ENCODE assay signal across 8 mouse cellular contexts in the genomic region with DNA sequence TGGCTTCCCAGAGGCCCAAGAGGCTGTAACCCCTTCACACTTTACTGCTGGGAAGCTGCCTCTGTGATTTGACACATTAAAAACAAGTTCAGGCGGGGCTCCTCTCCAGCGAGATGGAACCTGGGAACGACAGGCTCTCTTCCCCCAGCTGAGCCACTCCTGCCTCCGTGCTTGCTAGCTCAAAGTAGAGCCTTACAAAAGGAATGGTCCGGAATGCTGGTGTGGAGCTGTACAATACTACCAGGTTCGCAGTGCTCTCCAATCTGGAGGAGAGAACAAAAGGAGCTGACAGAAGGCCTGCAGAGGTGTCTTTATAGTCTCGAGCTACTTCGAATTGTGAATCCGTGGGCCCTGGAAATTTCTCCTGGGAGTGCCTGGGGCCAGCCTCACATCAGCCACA.
DNase-seq lines count a peak whose midpoint lies in the region; ATAC-seq and TF ChIP-seq lines count a peak whose summit lies in the region.
"Had no signal": no experiment of that assay in that cellular context is flagged by ENCODE, and none has a peak within 500 bp of the region (broad histone marks: within the 10 kb centered on the region; RNA-seq: fewer than 3 reads in every experiment).

No protein-coding gene starts in this region.

- no peak for DNase-seq in lung, postnatal 25 days (ENCODE audit: low spot score)
- DNase-seq in forebrain, embryonic 10.5 days (ENCODE audit: extremely low spot score, low spot score) = no peak
- DNase-seq in hindbrain, postnatal 0 days (ENCODE audit: low spot score) = peak; percentile 42
- DNase-seq in thymus, postnatal 10 days (ENCODE audit: low spot score in 2 of 2) = no peak

- peaks cover 3% of the 10 kb centered on the region for H3K4me1 ChIP-seq in lung, embryonic 15.5 days
- peaks cover 13% of the 10 kb centered on the region for H3K4me1 ChIP-seq in forebrain, embryonic 10.5 days
- peaks cover 7% of the 10 kb centered on the region; the same call in 1 of the 2 replicates for H3K4me1 ChIP-seq in hindbrain, postnatal 0 days (ENCODE audit: insufficient read depth, low read length)
- 0 out of 2 replicates have a peak, but pooled peaks cover 3% of the 10 kb centered on the region for H3K4me1 ChIP-seq in neural tube, embryonic 14.5 days (ENCODE audit: control insufficient read depth, insufficient read depth, low read length)

- 0 out of 2 replicates have a peak, but pooled peaks have one; percentile 20 for ATAC-seq in lung, embryonic 15.5 days (ENCODE audit: borderline replicate concordance, extremely low read depth, low FRiP score, low TSS enrichment)
- ATAC-seq in hindbrain, postnatal 0 days = peak; percentile 36; the same call in 1 of the 2 replicates
- peak; percentile 47 for ATAC-seq in neural tube, embryonic 14.5 days (ENCODE audit: low read depth)
- ATAC-seq in erythroid progenitor cell, adult 5-6 weeks (replicated peaks; ENCODE audit: low FRiP score, poor library complexity, severe bottlenecking) = no peak

- 0 out of 2 replicates have a peak overlapping the region, but pooled peaks have one; percentile 5 for H3K4me3 ChIP-seq in lung, embryonic 15.5 days
- peak overlapping the region; percentile 45 for H3K4me3 ChIP-seq in forebrain, embryonic 10.5 days
- peak overlapping the region; percentile 26; the same call in 1 of the 2 replicates for H3K4me3 ChIP-seq in hindbrain, postnatal 0 days (ENCODE audit: low read length)
- peak overlapping the region; percentile 25; the same call in 1 of the 2 replicates for H3K4me3 ChIP-seq in neural tube, embryonic 14.5 days (ENCODE audit: low read depth, low read length)

- no peak overlapping the region for H3K27ac ChIP-seq in lung, embryonic 15.5 days
- H3K27ac ChIP-seq in forebrain, embryonic 10.5 days = peak overlapping the region; percentile 72
- H3K27ac ChIP-seq in hindbrain, postnatal 0 days = peak overlapping the region; percentile 13; the same call in 1 of the 2 replicates
- no peak overlapping the region for H3K27ac ChIP-seq in neural tube, embryonic 14.5 days (ENCODE audit: low read depth, low read length)
- H3K27ac ChIP-seq: liver, embryonic 14.5 days had no signal

- no peaks in the 10 kb centered on the region for H3K9me3 ChIP-seq in lung, embryonic 15.5 days
- no peaks in the 10 kb centered on the region for H3K9me3 ChIP-seq in forebrain, embryonic 10.5 days
- no peaks in the 10 kb centered on the region for H3K9me3 ChIP-seq in hindbrain, postnatal 0 days (ENCODE audit: low read length)
- H3K9me3 ChIP-seq in neural tube, embryonic 14.5 days (ENCODE audit: control insufficient read depth, low read length) = no peaks in the 10 kb centered on the region

- WGBS in lung, embryonic 15.5 days = 4% methylated on average over 9 of the region's 9 CpGs
- WGBS in forebrain, embryonic 10.5 days = 18% methylated on average over 9 of the region's 9 CpGs
- WGBS in hindbrain, postnatal 0 days = 6% methylated on average over 9 of the region's 9 CpGs
- WGBS in neural tube, embryonic 14.5 days = 5% methylated on average over 9 of the region's 9 CpGs

- H3K27me3 ChIP-seq in lung, embryonic 15.5 days = no peaks in the 10 kb centered on the region
- peaks cover 21% of the 10 kb centered on the region for H3K27me3 ChIP-seq in forebrain, embryonic 10.5 days (ENCODE audit: poor library complexity, severe bottlenecking)
- no peaks in the 10 kb centered on the region for H3K27me3 ChIP-seq in hindbrain, postnatal 0 days (ENCODE audit: insufficient read depth, low read length)
- no peaks in the 10 kb centered on the region; the same call in 1 of the 2 replicates for H3K27me3 ChIP-seq in neural tube, embryonic 14.5 days (ENCODE audit: control insufficient read depth, insufficient read depth, low read length)

- H3K4me2 ChIP-seq in lung, embryonic 15.5 days = peak overlapping the region; percentile 51
- H3K4me2 ChIP-seq in hindbrain, postnatal 0 days (ENCODE audit: low read depth, low read length) = peak overlapping the region; percentile 56
- peak overlapping the region; percentile 44 for H3K4me2 ChIP-seq in neural tube, embryonic 14.5 days (ENCODE audit: low read depth, low read length)

- no peaks in the 10 kb centered on the region for H3K36me3 ChIP-seq in lung, embryonic 15.5 days
- no peaks in the 10 kb centered on the region for H3K36me3 ChIP-seq in forebrain, embryonic 10.5 days (replicated peaks)
- H3K36me3 ChIP-seq in hindbrain, postnatal 0 days (ENCODE audit: insufficient read depth, low read length) = no peaks in the 10 kb centered on the region
- H3K36me3 ChIP-seq in neural tube, embryonic 14.5 days (ENCODE audit: control insufficient read depth, insufficient read depth, low read length) = no peaks in the 10 kb centered on the region

- no peak for TF ChIP-seq CTCF in hindbrain, postnatal 0 days (IDR thresholded peaks at IDR 0.05; ENCODE audit: low read depth)

- H3K9ac ChIP-seq in lung, embryonic 15.5 days = no peak overlapping the region
- peak overlapping the region; percentile 22; the same call in 1 of the 2 replicates for H3K9ac ChIP-seq in hindbrain, postnatal 0 days (replicated peaks; ENCODE audit: low read length)
- H3K9ac ChIP-seq in neural tube, embryonic 14.5 days (replicated peaks; ENCODE audit: low read depth, low read length) = peak overlapping the region; percentile 4; the same call in 1 of the 2 replicates
- H3K9ac ChIP-seq: liver, embryonic 14.5 days had no signal

Comparison
In these comparisons a context has a peak if more than half of its experiments do, and no peak if none do; other contexts are left out.
1. H3K27ac ChIP-seq: peak in forebrain, embryonic 10.5 days (single experiment) and hindbrain, postnatal 0 days (single experiment); none in lung, embryonic 15.5 days (single experiment) and neural tube, embryonic 14.5 days (single experiment).
2. Peak in every context shown above with its lines, with median percentiles within 50 percentile points of each other: H3K4me2 ChIP-seq and H3K4me3 ChIP-seq.